Mouse (Mus musculus) stomach, postnatal 0 days (tissue): Measurements from ENCODE around the gene Vps13c.

Experiments
- CTCF ChIP-seq: IDR thresholded peaks from 2 replicates; pipeline ENCODE4 v1.5.1; 2016; ENCODE audit warnings: antibody characterized with exemption, low read depth, mild to moderate bottlenecking, moderate library complexity
- EP300 ChIP-seq: optimal IDR thresholded peaks from 2 replicates; pipeline ENCODE3; 2016; ENCODE audit warnings: antibody characterized with exemption

GRCm38 (mm10) chr9:67813171-67813570, 27.0 kb upstream of the Vps13c start:
- TF ChIP-seq EP300 (no peak), CTCF (no peak)
